Mouse (Mus musculus) cerebellum, adult 11-12 months (tissue): ENCODE results near the gene Aoah.

Experiments used
- DNase-seq: peaks from one replicate; pipeline ENCODE4 v3.0.0; 2022

The Aoah gene

GRCm38 (mm10) chr13:21082686-21083085 is 288.8 kb downstream of the Aoah start:
- DNase-seq: no peak
